Mouse (Mus musculus): ENCODE data around the gene March11. TPM values are rescaled to one million over a fixed set of nuclear protein-coding genes. Genes with fewer than 3 reads are reported as not detected.

March11 gene
- polyA plus RNA-seq, 1 experiment from 2014 or later: 4.0 TPM

DNA sequence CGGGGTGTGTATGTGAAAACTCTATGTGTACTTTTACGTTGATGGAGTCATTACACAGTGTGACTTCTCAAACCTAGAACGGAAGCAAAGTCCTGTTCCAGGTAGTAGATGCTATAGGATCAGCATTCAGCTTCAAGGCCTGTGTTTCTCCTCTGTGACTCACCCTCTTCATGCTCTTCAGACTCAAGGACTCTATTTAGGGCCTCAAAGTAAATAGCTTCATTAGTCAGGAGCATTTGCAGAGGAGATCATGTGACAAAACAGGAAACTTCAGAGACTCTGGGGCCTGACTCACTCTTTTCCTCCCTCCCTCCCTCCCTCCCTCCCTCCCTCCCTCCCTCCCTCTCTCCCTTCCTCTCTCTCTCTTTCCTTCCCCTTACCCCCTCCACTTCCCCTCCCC is 66.1 kb downstream of the March11 start:
- H3K9ac ChIP-seq (replicated peaks): no peak overlapping the region
- H3K36me3 ChIP-seq: no peaks in the 10 kb centered on the region
- no peak overlapping the region for H3K4me3 ChIP-seq (replicated peaks)
- 91% methylated on average over 3 of the region's 3 CpGs for WGBS
- no peak overlapping the region for H3K4me2 ChIP-seq (replicated peaks)
- H3K27ac ChIP-seq: no peak overlapping the region
- no peak for ATAC-seq
- H3K9me3 ChIP-seq: no peaks in the 10 kb centered on the region
- H3K4me1 ChIP-seq (replicated peaks): no peaks in the 10 kb centered on the region; the same call in 1 of the 2 replicates
- H3K27me3 ChIP-seq: no peaks in the 10 kb centered on the region

DNA sequence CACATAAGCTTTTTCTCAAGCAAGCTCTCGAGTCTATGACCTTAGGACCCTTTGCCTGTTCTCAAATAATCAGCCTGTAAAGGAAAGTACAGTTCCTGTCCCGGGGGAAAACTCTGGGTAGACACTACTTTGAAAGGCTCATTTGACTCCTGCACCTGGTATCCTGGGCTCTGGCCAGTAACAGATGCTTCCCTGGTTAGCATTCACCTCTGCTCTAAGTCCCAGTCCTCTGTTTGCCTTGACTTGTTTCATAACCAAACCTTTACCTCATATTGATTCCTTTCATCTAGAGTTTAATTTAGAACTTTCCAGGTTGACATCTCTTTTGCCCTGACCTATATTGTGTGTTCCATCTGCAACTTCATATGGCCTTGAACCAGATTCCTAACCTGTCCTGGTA is 68.5 kb downstream of the March11 start:
- Histone ChIP-seq H3K27me3 (no peaks in the 10 kb centered on the region), H3K4me1 (replicated peaks) (no peaks in the 10 kb centered on the region; the same call in 1 of the 2 replicates), H3K27ac (no peak overlapping the region), H3K4me2 (replicated peaks) (no peak overlapping the region), H3K9ac (replicated peaks) (no peak overlapping the region), H3K4me3 (replicated peaks) (no peak overlapping the region), H3K9me3 (no peaks in the 10 kb centered on the region), H3K36me3 (no peaks in the 10 kb centered on the region)
- no peak for ATAC-seq
- WGBS: 77% methylated on average over 2 of the region's 2 CpGs

DNA sequence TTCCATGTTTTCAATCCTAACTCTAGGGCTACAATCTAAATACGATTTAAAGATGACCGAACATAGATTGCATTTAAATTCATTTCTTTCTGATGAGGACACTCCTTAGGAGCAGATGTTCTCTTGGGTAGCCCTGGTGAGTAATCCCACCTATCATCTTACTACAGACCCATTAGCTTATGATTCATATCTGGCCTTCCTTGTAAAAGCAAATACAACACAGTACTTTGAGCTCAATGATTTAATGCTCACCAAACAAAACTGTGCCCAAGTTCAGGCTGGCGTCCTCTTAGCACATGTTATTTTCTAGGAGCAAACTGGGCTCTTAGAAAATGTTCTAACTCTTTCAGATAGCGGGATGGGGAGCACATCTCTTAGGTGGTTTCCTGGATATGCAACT is 70.0 kb downstream of the March11 start:
- 90% methylated on average over 4 of the region's 4 CpGs for WGBS
- no peak for ATAC-seq
- no peaks in the 10 kb centered on the region for H3K9me3 ChIP-seq

DNA sequence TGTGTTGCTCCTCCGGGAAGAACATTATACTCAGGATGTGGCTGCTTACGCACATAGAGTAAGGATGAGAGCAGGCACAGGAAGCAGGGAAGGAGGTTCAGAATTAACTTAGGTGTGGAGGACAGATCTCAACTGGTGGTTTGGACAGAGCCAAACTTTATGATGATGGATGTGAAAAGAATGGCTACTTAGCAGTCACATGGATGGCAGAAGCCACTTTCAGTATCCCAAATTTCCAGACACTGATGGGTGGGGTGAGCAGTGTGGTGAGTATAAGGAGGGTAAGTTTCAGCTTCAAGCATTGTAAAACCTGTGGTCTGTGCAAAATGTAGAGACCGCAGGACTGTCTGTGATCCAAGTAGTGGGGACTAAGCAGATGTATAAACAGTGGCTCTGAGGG is 71.0 kb downstream of the March11 start:
- H3K27me3 ChIP-seq: no peaks in the 10 kb centered on the region
- H3K9me3 ChIP-seq: no peaks in the 10 kb centered on the region
- no peaks in the 10 kb centered on the region for H3K36me3 ChIP-seq
- no peak overlapping the region for H3K9ac ChIP-seq (replicated peaks)
- H3K4me1 ChIP-seq (replicated peaks): no peaks in the 10 kb centered on the region; the same call in 1 of the 2 replicates
- no peak overlapping the region for H3K4me2 ChIP-seq (replicated peaks)
- H3K27ac ChIP-seq: no peak overlapping the region
- WGBS: 89% methylated on average over 3 of the region's 3 CpGs
- no peak for ATAC-seq
- no peak overlapping the region for H3K4me3 ChIP-seq (replicated peaks)

More for the DNA sequence above, 70.0 kb downstream of the March11 start:
- H3K4me2 ChIP-seq (replicated peaks): no peak overlapping the region
- no peak overlapping the region for H3K27ac ChIP-seq
- no peaks in the 10 kb centered on the region; the same call in 1 of the 2 replicates for H3K4me1 ChIP-seq (replicated peaks)
- H3K36me3 ChIP-seq: no peaks in the 10 kb centered on the region
- no peak overlapping the region for H3K4me3 ChIP-seq (replicated peaks)
- H3K27me3 ChIP-seq: no peaks in the 10 kb centered on the region
- no peak overlapping the region for H3K9ac ChIP-seq (replicated peaks)

DNA sequence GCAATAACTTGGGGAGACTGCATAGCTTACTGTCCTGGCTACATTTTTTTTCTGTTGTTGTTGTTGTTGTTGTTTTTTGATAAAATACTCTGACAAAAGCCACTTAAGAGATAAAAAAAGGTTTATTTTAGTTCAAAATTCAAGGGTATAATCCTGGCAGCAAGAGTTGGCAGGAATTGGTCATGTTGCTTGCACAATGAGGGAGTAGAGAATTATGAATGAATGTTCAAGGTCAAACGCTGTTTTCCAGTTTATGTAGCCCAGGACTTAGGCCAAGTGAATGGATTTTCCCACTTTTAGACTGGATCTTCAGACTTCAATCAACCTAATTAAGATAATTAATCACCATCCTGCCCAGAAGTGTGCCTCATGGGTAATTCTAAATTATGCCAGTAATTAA is 72.0 kb downstream of the March11 start:
- H3K9ac ChIP-seq (replicated peaks): no peak overlapping the region
- H3K4me3 ChIP-seq (replicated peaks): no peak overlapping the region
- ATAC-seq: no peak
- no peaks in the 10 kb centered on the region for H3K9me3 ChIP-seq
- no peaks in the 10 kb centered on the region for H3K36me3 ChIP-seq
- no peaks in the 10 kb centered on the region for H3K27me3 ChIP-seq
- no peaks in the 10 kb centered on the region; the same call in 1 of the 2 replicates for H3K4me1 ChIP-seq (replicated peaks)
- no peak overlapping the region for H3K4me2 ChIP-seq (replicated peaks)
- WGBS: 79% methylated on average over 1 of the region's 1 CpGs
- no peak overlapping the region for H3K27ac ChIP-seq

DNA sequence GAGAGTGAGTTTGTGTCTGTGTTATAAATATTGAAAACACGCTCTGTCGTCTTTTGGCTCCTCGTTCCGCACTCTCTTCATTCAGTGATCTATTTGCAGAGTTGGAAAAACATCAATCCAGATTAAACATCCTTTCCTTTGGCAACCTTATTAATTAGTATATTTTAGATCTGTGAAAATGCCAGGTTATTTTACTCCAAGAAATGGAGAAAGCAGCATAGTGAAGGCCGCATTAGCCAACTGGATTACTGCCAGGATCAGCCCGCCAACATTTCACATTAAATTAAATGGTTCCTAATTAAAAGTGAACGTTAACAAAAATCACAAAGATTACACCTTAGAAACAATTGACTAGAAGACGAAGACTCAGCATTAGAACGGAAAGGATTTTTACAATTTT is 81.2 kb downstream of the March11 start:
- Histone ChIP-seq H3K27ac (no peak overlapping the region), H3K36me3 (no peaks in the 10 kb centered on the region), H3K9me3 (no peaks in the 10 kb centered on the region), H3K27me3 (no peaks in the 10 kb centered on the region), H3K4me2 (replicated peaks) (no peak overlapping the region), H3K4me3 (replicated peaks) (no peak overlapping the region), H3K4me1 (replicated peaks) (no peaks in the 10 kb centered on the region), H3K9ac (replicated peaks) (no peak overlapping the region)
- no peak for ATAC-seq
- 89% methylated on average over 9 of the region's 9 CpGs for WGBS

DNA sequence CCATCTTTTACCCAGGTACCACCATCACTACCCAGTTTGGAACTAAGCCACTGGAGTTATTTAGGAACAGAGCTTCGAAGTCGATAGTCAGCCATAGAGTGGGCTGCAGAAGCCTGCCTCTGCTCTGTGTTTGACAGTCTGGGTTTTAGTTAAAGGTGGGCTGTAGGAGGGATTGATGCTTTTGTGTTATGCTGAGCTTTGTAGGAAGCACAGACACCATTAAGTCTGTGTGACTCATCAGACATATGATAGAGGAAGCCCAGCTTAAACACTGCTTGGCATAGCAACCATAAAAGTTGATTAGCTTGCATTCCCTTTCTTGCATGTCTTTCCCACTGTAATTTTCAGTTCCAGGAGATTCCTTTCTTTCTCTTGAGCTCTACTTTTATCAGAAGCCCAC is 87.7 kb downstream of the March11 start:
- Histone ChIP-seq H3K9me3 (no peaks in the 10 kb centered on the region), H3K9ac (replicated peaks) (no peak overlapping the region), H3K4me1 (replicated peaks) (no peaks in the 10 kb centered on the region), H3K4me3 (replicated peaks) (no peak overlapping the region), H3K27me3 (no peaks in the 10 kb centered on the region), H3K27ac (no peak overlapping the region), H3K36me3 (no peaks in the 10 kb centered on the region), H3K4me2 (replicated peaks) (no peak overlapping the region)
- 99% methylated on average over 2 of the region's 2 CpGs for WGBS
- no peak for ATAC-seq

DNA sequence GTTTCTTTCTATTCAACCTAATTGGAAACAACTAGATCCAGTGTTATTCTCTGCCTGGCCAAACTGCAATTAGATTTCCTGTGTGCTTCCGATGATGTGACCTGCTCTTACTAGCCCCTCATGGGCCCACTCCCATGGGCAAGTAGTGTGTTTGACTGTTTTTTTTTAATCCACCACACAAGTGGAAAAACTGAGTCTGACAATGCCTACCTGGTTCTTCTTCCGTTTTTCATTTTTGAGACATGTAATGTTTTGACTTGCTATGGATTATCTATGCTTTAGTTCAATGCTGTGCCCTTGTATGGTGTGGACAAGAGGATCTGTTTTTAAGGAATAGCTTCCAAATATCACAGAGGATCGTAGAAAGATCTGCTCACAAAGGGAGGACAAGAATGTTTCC is 116.4 kb downstream of the March11 start:
- no peaks in the 10 kb centered on the region for H3K9me3 ChIP-seq
- H3K4me2 ChIP-seq (replicated peaks): no peak overlapping the region
- H3K4me1 ChIP-seq (replicated peaks): no peaks in the 10 kb centered on the region
- ATAC-seq: no peak
- no peak overlapping the region for H3K27ac ChIP-seq
- WGBS: 89% methylated on average over 3 of the region's 3 CpGs
- no peak overlapping the region for H3K9ac ChIP-seq (replicated peaks)
- H3K4me3 ChIP-seq (replicated peaks): no peak overlapping the region
- no peaks in the 10 kb centered on the region for H3K27me3 ChIP-seq
- H3K36me3 ChIP-seq: no peaks in the 10 kb centered on the region

DNA sequence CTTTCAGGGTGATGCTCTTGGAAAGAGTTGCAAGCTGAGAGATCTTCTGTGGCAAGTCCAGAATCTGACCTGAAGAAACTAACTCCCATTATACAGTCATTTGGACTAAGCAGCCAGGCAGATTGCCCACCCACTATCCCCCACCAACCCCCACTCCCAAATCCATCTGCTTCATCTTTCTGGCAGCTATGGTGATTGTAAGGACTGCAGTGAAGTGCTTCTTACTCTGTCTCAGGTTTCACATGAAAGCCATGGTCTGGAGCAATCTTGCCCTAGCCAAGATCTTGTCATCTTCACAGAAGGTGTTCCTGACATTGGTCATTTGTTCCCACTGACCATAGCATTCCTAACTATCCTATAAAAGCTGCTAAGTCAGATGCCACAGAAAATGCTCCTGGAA is 117.4 kb downstream of the March11 start:
- ATAC-seq: no peak
- Histone ChIP-seq H3K27me3 (no peaks in the 10 kb centered on the region), H3K4me3 (replicated peaks) (no peak overlapping the region)

DNA sequence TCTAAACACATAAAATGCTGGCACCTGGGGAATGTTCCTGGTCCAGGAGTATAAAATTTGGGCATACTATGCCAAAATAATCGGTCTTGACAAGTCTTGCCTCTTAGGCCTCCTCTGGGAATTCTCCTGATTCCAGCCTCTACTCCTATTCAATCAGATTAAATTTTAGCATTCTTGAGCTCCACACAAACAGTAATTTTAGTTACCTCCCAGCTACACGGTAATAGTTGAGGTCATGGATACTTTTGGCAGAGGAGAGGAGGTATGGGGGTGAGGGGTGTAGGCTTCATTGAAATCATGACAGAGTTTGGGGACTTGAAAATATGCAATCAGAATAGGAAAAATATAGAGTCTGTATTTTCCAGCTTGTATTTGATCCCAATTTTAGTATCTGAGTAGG is 121.7 kb downstream of the March11 start:
- Histone ChIP-seq H3K4me2 (replicated peaks) (no peak overlapping the region), H3K4me1 (replicated peaks) (no peaks in the 10 kb centered on the region), H3K27me3 (no peaks in the 10 kb centered on the region), H3K4me3 (replicated peaks) (no peak overlapping the region), H3K36me3 (no peaks in the 10 kb centered on the region), H3K27ac (no peak overlapping the region), H3K9ac (replicated peaks) (no peak overlapping the region), H3K9me3 (no peaks in the 10 kb centered on the region)
- no peak for ATAC-seq
- 90% methylated on average over 2 of the region's 2 CpGs for whole genome bisulfite sequencing

More for the DNA sequence above, 117.4 kb downstream of the March11 start:
- Histone ChIP-seq H3K4me2 (replicated peaks) (no peak overlapping the region), H3K9me3 (no peaks in the 10 kb centered on the region), H3K27ac (no peak overlapping the region), H3K9ac (replicated peaks) (no peak overlapping the region), H3K36me3 (no peaks in the 10 kb centered on the region), H3K4me1 (replicated peaks) (no peaks in the 10 kb centered on the region)

DNA sequence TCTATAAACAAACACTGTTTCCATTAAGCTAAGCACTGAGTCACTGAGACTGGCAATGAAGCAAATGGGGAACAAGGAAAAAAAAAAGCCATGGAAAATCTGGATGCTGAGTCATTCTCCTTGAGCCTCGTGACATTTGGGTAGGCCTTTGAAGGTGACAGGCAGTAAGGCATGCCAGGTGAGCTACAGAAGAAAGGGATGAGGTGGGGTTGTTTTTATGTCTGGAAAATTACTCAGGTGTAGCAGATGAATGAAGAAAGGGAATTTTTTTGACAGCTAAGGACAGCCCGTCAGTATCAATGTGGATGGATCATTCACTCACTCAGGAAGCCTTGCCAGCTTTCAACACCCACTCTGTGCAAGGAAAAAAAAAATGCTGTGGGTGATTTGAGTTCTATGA is 123.8 kb downstream of the March11 start:
- H3K4me3 ChIP-seq (replicated peaks): no peak overlapping the region
- H3K9ac ChIP-seq (replicated peaks): no peak overlapping the region
- no peaks in the 10 kb centered on the region for H3K27me3 ChIP-seq
- H3K4me2 ChIP-seq (replicated peaks): no peak overlapping the region
- no peaks in the 10 kb centered on the region for H3K36me3 ChIP-seq
- no peaks in the 10 kb centered on the region for H3K4me1 ChIP-seq (replicated peaks)
- no peak overlapping the region for H3K27ac ChIP-seq
- 84% methylated on average over 2 of the region's 2 CpGs for WGBS
- no peaks in the 10 kb centered on the region for H3K9me3 ChIP-seq
- ATAC-seq: no peak

DNA sequence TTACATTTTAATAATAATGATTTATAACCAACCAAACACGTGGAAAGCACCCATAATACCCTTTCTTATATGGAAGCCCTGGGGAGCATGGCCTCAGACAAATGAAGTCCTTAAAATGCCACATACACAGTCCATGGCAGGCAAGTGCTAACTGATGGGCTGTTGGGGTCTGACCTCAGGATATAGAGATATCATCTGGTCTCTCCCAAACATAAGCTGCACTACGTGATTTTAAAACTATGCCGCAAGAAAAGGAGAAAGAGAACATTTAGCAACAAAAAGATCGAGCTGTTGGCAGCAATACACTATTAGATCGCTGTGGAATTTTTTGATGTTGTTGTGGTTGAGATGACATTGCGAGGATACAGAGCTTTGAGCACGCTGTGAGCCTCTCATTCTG is 126.9 kb downstream of the March11 start:
- no peaks in the 10 kb centered on the region for H3K9me3 ChIP-seq
- 89% methylated on average over 7 of the region's 7 CpGs for WGBS
- H3K27me3 ChIP-seq: no peaks in the 10 kb centered on the region
- H3K4me2 ChIP-seq (replicated peaks): no peak overlapping the region
- H3K9ac ChIP-seq (replicated peaks): no peak overlapping the region
- H3K4me1 ChIP-seq (replicated peaks): no peaks in the 10 kb centered on the region
- ATAC-seq: no peak
- no peak overlapping the region for H3K4me3 ChIP-seq (replicated peaks)
- no peak overlapping the region for H3K27ac ChIP-seq
- H3K36me3 ChIP-seq: no peaks in the 10 kb centered on the region

DNA sequence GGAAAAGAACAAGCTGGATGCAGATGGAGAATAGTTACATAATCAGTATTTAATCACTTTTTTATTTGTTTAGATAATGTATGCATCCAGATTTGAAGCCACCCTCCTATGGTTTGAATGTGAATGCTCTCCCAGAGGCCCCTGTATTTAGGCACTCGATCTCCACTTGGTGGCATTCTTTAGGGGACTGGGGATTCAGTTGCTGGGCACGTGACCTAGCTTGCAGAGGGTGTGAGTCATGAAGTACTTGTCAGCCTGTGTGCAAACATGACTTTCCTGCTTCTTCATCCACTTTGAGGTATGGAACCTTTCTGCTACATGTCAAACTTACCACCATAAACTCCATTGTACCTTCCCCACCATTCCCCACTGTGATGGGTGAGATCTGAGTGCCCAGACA is 128.3 kb downstream of the March11 start:
- Histone ChIP-seq H3K27ac (no peak overlapping the region), H3K36me3 (no peaks in the 10 kb centered on the region), H3K9me3 (no peaks in the 10 kb centered on the region), H3K4me1 (replicated peaks) (no peaks in the 10 kb centered on the region), H3K4me3 (replicated peaks) (no peak overlapping the region), H3K9ac (replicated peaks) (no peak overlapping the region), H3K4me2 (replicated peaks) (no peak overlapping the region), H3K27me3 (no peaks in the 10 kb centered on the region)
- ATAC-seq: no peak
- 64% methylated on average over 2 of the region's 2 CpGs for WGBS

All from midbrain, embryonic 13.5 days (tissue).